Mouse (Mus musculus): ENCODE results near the gene Hk1.

Hk1 gene

GRCm38 (mm10) chr10:62379808-62380207 lies at the start of gene Hk1:
Hk1 (minus strand) TSS chr10:62379908.
- DNase-seq (ENCODE audit: extremely low read depth, low read depth, low spot score), result no peak

- DNase-seq (ENCODE audit: extremely low read depth, low read depth, low spot score), result no peak
These were observed 45.6 kb upstream of the Hk1 start for GRCm38 (mm10) chr10:62425081-62425871.

DNA sequence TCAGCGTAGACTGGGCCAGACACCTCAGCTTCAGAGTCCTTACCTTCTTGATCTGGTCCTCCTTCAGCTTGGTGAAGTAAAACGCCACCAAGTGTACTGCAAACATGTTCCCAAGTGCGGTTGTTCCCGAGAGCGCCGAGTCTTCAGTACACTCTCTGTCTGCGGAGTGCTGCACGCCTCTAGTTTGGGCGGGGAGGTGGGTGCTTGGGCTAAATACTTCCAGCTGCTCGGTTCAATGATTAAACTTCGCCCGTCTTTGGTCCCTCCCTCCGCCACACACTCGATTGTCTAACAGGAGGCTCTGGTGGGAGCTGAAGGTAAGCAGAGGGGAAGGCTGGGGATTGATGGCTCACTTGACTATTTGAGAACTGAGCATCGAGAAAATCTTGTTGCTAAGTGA lies 42.5 kb upstream of the Hk1 start, which contains the start of gene Hkdc1:
Gene Hkdc1 (minus strand): TSS at position 237 of the 400 bp plus-strand sequence.
- no peak for DNase-seq (ENCODE audit: extremely low read depth, low read depth, low spot score)

DNA sequence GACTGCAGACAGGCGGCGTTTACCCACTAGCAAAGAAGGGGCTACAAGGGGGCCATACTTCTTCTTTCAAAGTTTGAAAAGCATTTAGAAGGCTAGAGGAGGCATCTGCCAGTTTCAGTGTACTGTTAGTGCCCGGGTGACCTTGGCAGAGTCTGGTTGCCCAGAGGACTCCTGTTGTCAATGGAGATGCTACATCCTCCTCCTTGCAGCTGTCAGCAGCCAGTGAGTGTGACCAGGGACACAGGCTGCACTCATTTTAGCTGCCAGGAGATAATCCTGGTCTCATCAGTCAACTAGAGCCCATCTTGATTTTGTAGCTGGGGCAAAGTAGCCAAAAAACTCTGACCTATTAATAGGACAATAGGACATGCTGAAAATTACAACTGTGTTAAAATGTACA lies 41.4 kb upstream of the Hk1 start:
- DNase-seq (ENCODE audit: extremely low read depth, low read depth, low spot score), result no peak

GRCm38 (mm10) chr10:62420399-62420798 lies 40.7 kb upstream of the Hk1 start:
- DNase-seq (ENCODE audit: extremely low read depth, low read depth, low spot score), result no peak

- DNase-seq (ENCODE audit: extremely low read depth, low read depth, low spot score), result no peak
These were observed 39.7 kb upstream of the Hk1 start for GRCm38 (mm10) chr10:62419422-62419821.

DNA sequence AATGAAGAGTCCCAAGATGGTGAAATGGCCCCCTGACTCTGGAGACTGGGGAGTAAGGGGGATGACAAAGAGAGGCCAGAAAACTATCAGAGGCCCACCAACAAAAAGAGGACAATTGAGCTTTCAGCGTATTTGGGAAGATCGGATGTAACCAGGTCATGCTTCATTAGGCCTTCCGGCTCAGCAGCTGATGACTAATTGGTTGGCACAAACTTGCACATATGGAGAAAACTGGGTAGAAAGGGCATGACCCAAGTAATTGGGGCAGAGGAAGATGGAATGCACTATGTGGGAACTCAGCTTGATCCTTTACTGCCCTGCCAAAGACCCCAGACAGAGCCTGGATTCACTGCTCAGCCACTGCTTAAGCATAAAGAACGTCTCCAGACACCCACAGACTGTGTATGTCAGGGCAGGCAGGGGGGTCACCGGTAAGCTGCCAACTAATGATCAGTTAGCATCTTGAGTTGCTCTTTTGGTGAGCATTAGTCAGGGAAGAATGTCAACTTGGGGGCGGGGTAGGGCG lies 39.2 kb upstream of the Hk1 start:
- no peak for DNase-seq (ENCODE audit: extremely low read depth, low read depth, low spot score)

GRCm38 (mm10) chr10:62413606-62413982 lies 33.9 kb upstream of the Hk1 start:
- DNase-seq (ENCODE audit: extremely low read depth, low read depth, low spot score), result no peak

DNA sequence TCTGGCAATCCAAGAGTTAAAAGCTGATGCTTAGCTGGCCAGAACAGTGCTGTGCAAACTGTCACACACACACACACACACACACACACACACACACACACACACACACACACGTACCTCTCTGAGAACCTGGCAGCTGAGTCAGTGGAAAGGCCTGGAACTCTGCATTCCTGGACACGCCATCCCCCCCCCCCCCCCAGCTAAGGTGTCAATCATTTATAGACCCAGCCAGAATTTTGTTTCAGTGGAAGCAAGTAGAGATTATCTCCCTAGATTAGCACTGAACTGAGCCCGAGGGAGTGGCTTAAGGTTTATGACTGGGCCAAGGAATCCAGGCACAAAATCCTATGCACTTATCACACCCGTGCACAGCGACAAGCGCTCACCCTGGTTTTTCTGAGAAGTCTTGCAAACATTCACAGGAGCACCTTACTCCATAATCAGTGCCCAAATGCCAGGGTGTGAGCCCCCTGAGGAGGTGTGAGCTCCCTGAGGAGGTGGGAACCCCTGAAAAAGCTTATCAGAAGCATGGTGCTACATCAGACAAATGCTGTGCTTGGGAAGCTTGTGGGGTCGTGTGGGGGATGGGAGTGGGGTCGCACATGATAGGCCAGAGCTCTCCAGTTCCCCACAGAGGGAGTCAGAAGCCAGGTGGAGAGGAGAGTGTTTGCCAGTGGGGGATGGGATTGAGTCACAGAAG lies 33.3 kb upstream of the Hk1 start:
- DNase-seq (ENCODE audit: extremely low read depth, low read depth, low spot score), result no peak

DNA sequence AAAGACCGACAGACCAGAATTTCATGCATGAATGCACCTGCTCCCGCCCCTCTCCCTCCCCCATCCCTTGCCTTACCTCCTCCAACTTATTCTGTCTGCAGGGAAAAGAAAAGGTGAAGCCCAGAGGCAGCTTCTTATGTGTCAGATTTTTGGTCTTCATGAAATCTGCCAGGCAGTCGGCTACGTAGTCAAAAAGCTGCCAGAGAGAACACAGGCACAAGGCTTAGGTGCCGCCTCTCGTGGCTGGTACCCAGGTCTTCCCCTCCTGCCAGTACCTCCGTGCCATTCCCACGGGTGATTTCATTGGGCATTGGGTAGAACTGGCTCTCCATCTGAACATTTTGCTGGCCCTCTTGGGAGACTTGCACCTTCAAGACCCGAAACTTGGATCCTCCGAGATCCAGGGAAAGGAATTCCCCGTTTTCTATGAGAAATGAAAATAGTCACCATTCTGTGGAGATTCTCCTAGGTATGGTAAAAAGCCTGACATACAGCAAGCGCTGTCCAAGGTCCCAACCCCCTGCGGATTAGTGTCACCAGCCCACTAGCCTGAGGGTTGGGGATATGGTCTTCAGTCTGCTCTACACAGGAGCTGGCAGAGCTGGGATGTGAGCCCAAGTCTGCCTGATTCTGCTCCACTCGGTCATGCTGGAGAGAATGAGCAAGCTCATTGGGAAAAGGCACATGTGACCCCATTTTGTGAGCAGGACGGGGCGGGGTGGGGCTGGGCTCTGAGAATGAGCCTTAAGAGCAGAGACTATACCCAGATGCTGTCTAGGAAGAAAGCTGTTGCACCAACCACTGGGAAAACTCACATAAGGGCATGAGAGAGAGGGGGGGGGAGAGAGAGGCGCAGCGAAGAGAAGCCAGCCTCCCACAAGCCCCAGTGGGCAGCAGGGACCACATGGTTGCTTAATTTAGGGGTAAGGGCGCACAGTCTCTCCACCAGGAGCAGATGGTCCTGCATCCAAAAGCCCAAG lies 32.0 kb upstream of the Hk1 start:
- no peak for DNase-seq (ENCODE audit: extremely low read depth, low read depth, low spot score)

GRCm38 (mm10) chr10:62410943-62411342 lies 31.2 kb upstream of the Hk1 start:
- no peak for DNase-seq (ENCODE audit: extremely low read depth, low read depth, low spot score)

GRCm38 (mm10) chr10:62404901-62405300 lies 25.2 kb upstream of the Hk1 start:
- DNase-seq (ENCODE audit: extremely low read depth, low read depth, low spot score), result no peak

DNA sequence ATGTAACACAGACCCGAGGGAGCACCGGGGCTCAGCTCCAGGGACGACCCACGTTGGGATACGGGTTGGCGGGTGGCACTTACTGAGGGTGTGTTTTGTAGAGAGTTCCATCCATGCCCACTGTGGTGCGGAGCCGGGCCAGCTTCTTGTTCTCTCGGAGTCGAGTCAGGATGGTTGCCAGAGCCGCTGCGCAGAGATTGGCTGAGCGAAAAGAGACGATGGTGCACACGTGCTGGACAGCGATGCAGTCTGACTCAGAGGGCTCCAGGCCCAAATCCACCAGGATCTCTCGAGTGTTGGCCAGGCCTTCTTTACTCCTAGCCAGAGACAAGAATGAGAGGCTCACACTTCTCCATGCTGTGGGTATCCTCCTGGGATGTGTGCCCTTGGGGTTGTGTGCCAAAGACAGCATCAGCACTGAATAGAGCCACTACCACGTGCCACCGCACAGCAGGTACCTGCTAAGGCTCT lies 22.0 kb upstream of the Hk1 start:
- DNase-seq (ENCODE audit: extremely low read depth, low read depth, low spot score), result no peak

- DNase-seq (ENCODE audit: extremely low read depth, low read depth, low spot score), result no peak
These were observed 3.3 kb upstream of the Hk1 start for GRCm38 (mm10) chr10:62383011-62383410.

- DNase-seq (ENCODE audit: extremely low read depth, low read depth, low spot score), result no peak
These were observed 1.2 kb upstream of the Hk1 start for GRCm38 (mm10) chr10:62380936-62381335.

GRCm38 (mm10) chr10:62358827-62359226 lies 20.9 kb downstream of the Hk1 start:
- DNase-seq (ENCODE audit: extremely low read depth, low read depth, low spot score), result no peak

- no peak for DNase-seq (ENCODE audit: extremely low read depth, low read depth, low spot score)
These were observed 23.5 kb downstream of the Hk1 start for GRCm38 (mm10) chr10:62356105-62356730.

DNA sequence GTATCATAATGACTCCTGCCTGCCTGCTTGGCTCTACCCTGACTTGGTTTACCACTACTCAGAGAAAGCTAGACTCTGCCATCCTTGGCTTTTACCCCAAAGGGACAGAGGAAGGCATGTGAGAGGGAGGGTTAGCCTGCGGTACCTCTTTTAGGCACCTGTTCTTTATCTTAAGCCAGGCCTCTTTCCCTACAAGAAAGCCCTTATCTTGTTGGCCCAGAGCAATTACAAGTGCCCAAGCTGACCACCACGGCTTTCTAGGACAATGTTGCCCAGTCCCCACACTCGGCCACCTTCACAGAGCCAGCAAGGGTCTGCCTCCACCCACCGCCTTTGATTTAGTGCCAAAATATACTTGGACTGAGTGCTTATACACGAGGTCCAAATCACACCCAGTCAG lies 34.6 kb downstream of the Hk1 start:
- no peak for DNase-seq (ENCODE audit: extremely low read depth, low read depth, low spot score)

GRCm38 (mm10) chr10:62344004-62344752 lies 35.5 kb downstream of the Hk1 start:
- no peak for DNase-seq (ENCODE audit: extremely low read depth, low read depth, low spot score)

GRCm38 (mm10) chr10:62342512-62342911 lies 37.2 kb downstream of the Hk1 start:
- no peak for DNase-seq (ENCODE audit: extremely low read depth, low read depth, low spot score)

Measured in fat pad, adult 2 months (tissue).